Mouse (Mus musculus) testis, adult 2 months (tissue): ENCODE measurements around the gene Man1b1. TPM values are rescaled to one million over a fixed set of nuclear protein-coding genes. Genes with fewer than 3 reads are reported as not detected.

Experiments
- H3K27ac ChIP-seq: fragments of 200-500 bp; 2 replicates; pipeline ENCODE4 v1.5.1; 2012; ENCODE audit warnings: low read depth, low read length; ENCODE audit not compliant: control insufficient read depth, insufficient read depth
- H3K27me3 ChIP-seq: fragments of 200-500 bp; 2 replicates; pipeline ENCODE4 v1.6.1; 2012; ENCODE audit warnings: mild to moderate bottlenecking, low read length, moderate library complexity; ENCODE audit not compliant: control insufficient read depth, insufficient read depth
- H3K36me3 ChIP-seq: fragments of 200-500 bp; 2 replicates; pipeline ENCODE4 v1.6.1; 2012; ENCODE audit warnings: mild to moderate bottlenecking, low read length; ENCODE audit not compliant: control insufficient read depth, insufficient read depth
- H3K4me1 ChIP-seq: fragments of 200-500 bp; 2 replicates; pipeline ENCODE4 v1.6.1; 2012; ENCODE audit warnings: low read length; ENCODE audit not compliant: control insufficient read depth, insufficient read depth
- H3K4me3 ChIP-seq: fragments of 200-500 bp; 2 replicates; pipeline ENCODE4 v1.5.1; 2012; ENCODE audit warnings: low read depth, mild to moderate bottlenecking, low read length, moderate library complexity, mixed read lengths; ENCODE audit not compliant: control insufficient read depth
- CTCF ChIP-seq: fragments of 200-500 bp; IDR thresholded peaks from 2 replicates; pipeline ENCODE4 v1.5.1; 2012; ENCODE audit warnings: low read depth, mild to moderate bottlenecking, inconsistent platforms, low read length, moderate library complexity; ENCODE audit not compliant: control insufficient read depth, insufficient read depth, insufficient replicate concordance
- POLR2A ChIP-seq: fragments of 200-500 bp; IDR thresholded peaks from 2 replicates; pipeline ENCODE4 v1.6.1; 2012; ENCODE audit warnings: low read depth, mild to moderate bottlenecking, inconsistent platforms, low read length, moderate library complexity; ENCODE audit not compliant: control insufficient read depth
- polyA plus RNA-seq: library from polyadenylated mRNA; depleted of rRNA; stranded (reverse); fragments of >200 nt; gene quantifications from 2 replicates; pipeline ENCODE4 v1.2.3, GENCODE M21; 2012

Gene Man1b1
- polyA plus RNA-seq, 1 experiment = 29.3 TPM

DNA sequence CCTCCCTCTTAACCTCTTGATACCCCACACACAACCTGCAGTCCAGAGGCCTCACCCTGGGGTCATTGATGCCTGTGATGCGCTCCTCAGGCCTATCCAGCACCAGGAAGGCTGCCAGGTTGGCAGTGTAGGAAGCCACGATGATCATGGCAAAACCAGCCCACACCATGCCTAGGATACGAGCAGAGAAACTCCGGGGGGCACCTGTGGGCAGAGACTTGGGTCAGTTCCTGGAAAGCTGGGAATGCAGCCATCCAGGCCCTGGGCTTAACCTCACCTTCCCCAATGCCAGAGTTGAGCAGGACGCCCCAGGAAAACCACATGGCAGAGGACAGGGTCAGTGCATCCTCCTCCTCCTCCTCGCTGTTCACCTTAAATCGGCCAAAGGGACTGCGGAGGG lies 35.0 kb upstream of the Man1b1 start:
- Histone ChIP-seq H3K36me3 (no peaks in the 10 kb centered on the region), H3K27ac (no peak overlapping the region), H3K4me3 (no peak overlapping the region), H3K27me3 (no peaks in the 10 kb centered on the region), H3K4me1 (peaks cover 3% of the 10 kb centered on the region)
- TF ChIP-seq POLR2A (no peak), CTCF (no peak)

DNA sequence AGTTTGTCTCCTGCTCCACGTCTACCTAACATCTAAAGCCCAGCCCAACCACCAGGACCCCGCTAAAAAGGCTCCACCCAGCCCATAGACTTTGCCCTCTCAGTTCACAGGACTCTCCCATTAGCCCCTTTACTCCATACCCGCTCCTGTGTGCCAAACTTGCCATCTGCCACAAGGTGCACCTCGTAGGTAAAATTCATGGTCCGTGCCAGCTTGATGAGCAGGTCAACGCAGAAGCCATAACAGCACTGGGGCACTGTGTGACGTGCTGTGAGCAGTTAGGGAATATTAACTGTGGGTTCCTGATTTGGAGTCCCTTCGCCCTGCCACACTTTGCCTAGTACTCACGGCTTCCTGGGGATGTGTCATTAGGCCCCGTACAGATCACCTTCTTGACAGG lies 34.1 kb upstream of the Man1b1 start:
- Histone ChIP-seq H3K27me3 (no peaks in the 10 kb centered on the region), H3K36me3 (no peaks in the 10 kb centered on the region), H3K4me1 (no peaks in the 10 kb centered on the region), H3K4me3 (no peak overlapping the region), H3K27ac (no peak overlapping the region)
- no peak for TF ChIP-seq POLR2A
- no peak for TF ChIP-seq CTCF

DNA sequence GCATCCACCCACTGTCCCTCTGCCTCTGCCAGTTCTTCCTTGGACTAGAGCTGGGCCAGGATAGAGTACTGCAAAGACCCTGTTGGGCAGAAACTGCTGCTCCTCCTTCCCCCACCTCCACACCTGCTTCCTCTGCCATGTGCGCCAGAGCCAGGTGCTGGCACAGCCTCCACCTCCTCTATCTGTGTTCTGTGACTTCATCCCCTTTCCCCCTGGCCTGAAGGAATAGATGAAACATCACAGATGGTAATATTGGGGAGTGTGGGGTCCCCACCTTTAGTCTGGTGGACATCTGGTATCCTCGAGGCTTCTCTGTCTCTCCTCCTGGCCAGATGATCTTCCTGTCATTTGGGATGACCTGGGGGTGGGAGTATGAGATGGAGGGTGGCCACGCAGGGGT lies 28.7 kb upstream of the Man1b1 start:
- H3K36me3 ChIP-seq = no peaks in the 10 kb centered on the region
- no peak overlapping the region for H3K27ac ChIP-seq
- no peaks in the 10 kb centered on the region for H3K27me3 ChIP-seq
- H3K4me1 ChIP-seq = peaks cover 6% of the 10 kb centered on the region
- no peak overlapping the region for H3K4me3 ChIP-seq
- TF ChIP-seq POLR2A = no peak
- no peak for TF ChIP-seq CTCF

DNA sequence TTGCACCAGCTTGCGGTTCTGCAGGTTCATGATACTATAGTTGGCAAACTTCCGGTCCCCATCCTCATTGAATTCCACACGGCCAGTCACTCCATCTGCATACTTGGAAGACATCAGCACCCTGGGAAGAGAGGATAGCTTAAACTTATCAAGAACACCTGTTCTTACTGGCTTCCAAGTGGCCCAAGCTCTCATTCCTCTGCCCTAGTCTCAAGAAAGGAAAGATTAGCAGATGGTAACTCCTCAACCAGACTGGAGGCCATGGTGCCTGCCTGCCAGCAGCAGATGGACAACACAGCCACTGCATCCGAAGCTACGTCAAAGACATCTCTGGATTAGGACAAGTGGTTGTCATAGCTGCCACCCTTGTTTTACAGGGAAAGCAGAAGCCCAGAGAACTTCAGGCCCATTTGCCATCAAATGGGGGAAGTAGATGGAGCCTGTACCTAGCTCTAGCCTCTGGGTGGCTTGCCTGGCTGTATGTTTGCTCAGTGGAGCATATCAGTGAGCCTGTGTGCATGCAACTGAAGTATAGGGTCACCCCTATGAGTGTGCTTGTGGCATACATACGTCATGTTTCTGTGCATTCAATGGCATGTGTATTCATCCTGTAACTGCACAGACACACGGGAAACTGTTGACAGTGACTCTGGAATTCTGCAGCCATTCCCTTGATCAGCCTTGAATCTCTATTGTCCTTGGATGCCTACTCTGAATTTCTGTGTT lies 28.0 kb upstream of the Man1b1 start:
- H3K27me3 ChIP-seq = no peaks in the 10 kb centered on the region
- H3K4me1 ChIP-seq = peaks cover 6% of the 10 kb centered on the region
- no peak overlapping the region for H3K27ac ChIP-seq
- no peak for TF ChIP-seq POLR2A
- H3K36me3 ChIP-seq = no peaks in the 10 kb centered on the region
- H3K4me3 ChIP-seq = no peak overlapping the region

DNA sequence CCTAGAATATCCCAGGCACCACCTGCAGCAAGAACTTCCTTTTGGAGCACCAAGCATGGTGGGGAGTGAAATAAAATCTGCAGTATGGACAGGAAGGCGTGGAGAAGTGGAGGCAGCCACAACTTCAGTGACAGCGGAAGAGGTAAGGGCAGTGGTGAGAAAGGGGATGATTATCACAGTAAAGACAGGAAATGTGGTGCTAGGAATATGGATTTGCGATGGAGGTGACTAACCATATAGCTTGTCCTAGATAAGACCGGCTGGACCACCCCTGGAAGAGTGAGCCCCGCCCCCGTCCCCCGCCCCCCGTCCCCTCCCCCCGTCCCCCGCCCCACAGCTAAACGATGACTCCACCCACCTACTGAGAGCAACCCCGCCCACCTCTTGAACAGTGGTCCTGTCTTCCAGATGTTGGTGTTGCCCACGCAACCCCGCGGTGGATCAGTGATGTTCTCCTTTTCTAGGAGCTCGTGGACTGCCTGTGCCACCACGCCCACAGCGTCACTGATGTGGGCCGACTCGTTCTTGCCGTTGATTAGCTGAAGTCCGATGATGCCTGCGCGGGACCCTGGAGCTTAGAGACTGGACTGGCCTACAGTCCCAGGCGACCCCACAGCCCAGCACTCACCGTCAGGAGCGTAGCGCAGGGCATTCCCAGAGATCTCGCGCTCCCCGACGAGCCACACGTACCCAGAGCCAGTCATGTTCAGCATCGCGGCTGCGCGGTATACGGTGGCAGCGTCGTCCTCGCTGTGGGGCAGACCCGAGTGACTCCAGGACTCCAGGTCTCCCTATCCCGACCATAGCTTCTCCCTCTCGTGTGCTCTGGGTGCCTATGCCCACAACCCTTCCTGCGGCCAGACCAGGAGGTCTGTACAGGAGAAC lies 27.2 kb upstream of the Man1b1 start:
- Histone ChIP-seq H3K4me3 (peak overlapping the region; percentile 25), H3K4me1 (peaks cover 6% of the 10 kb centered on the region), H3K27ac (no peak overlapping the region), H3K27me3 (no peaks in the 10 kb centered on the region), H3K36me3 (no peaks in the 10 kb centered on the region)
- TF ChIP-seq CTCF (no peak), POLR2A (no peak)

DNA sequence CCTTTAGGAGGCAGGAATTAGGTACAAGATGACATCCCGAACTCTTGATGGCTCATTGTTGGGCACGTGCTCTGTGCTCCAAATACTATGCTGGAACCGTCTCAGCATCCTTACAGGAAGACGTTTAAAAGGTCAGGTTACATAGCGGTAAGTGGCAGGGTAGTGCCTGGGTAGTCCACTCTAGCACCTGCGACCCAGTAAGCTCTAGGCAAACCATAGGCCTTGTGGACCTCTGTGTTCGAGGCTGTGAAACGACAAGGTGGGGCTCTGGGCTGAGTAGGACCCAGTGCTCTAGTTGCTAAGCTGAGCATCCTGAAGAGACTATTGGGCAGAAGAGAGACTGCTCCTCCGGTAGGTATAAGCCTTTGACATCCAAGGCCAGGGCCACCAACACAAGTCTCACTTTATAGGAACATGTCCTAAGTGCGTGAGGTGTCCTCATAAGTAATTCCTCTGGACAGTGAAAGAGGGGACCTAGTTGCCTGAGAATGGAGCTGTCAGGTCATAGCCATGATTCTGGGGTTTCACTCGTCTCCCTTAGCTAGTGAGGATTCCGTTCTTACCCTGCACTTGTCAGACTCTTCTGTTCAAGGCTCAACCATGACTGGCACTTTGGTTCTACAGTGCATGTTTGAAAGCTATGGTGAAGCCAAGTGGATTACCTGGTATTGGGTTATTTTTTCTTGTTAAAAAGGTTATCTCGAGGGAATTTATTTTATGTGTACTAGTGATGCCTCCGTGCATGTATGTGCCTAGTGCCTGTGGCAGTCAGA lies 26.4 kb upstream of the Man1b1 start:
- Histone ChIP-seq H3K36me3 (no peaks in the 10 kb centered on the region), H3K4me3 (no peak overlapping the region; the same call in 1 of the 2 replicates), H3K27ac (no peak overlapping the region), H3K4me1 (peaks cover 6% of the 10 kb centered on the region), H3K27me3 (no peaks in the 10 kb centered on the region; the same call in 1 of the 2 replicates)
- no peak for TF ChIP-seq POLR2A
- TF ChIP-seq CTCF = no peak

DNA sequence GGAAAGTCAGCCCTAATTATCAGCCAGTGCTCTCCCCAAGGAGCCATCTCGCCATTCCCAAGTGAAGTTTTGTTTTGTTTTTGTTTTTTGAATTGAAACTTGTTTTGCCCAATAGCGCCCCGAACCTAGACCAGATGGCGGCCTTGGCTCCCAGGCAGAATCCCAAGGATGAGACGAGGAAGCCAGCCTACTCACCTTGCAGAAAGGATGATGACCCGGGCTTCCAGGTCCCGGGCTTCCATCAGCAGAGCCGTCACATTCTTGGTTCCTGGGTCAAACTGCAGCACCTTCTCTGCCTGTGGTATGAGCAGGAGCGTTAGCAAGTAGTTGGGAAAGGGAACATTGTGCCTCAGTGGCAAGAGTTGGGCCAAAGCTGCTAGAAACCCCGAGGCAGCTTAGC lies 22.0 kb upstream of the Man1b1 start:
- H3K36me3 ChIP-seq = no peaks in the 10 kb centered on the region
- peaks cover 6% of the 10 kb centered on the region for H3K4me1 ChIP-seq
- no peaks in the 10 kb centered on the region; the same call in 1 of the 2 replicates for H3K27me3 ChIP-seq
- TF ChIP-seq POLR2A (no peak), CTCF (no peak)
- no peak overlapping the region for H3K27ac ChIP-seq
- H3K4me3 ChIP-seq = no peak overlapping the region
